1 mouse cellular context compared by ENCODE assay signal in genomic region chr19:5794771-5795576, GRCm38 (mm10).
A peak's percentile ranks its signal among the peaks of the same experiment; 100 is the strongest.
TF ChIP-seq lines count a peak whose summit lies in the region.

No protein-coding gene starts in this region.

TF ChIP-seq in MEL, 35 proteins besides CTCF, POLR2A, EP300 and RAD21 (continued from another document):
- TF ChIP-seq POLR2AphosphoS2 (IDR thresholded peaks at IDR 0.05; ENCODE audit: low read length), result peak; percentile 97
- TF ChIP-seq MEF2A (IDR thresholded peaks at IDR 0.05; ENCODE audit: extremely low read depth, insufficient replicate concordance, low read depth, low read length, poor library complexity, severe bottlenecking), result no peak
- no peak for TF ChIP-seq TCF12 (IDR thresholded peaks at IDR 0.05; ENCODE audit: low read depth, low read length)
- no peak for TF ChIP-seq TBP (IDR thresholded peaks at IDR 0.05; ENCODE audit: low read depth, low read length)
- peak; percentile 92; the same call in 1 of the 2 replicates for TF ChIP-seq POLR2AphosphoS5 (IDR thresholded peaks at IDR 0.05; ENCODE audit: borderline replicate concordance, low read depth, low read length)
